Mouse (Mus musculus): ENCODE results near the gene Gcnt4. TPM values are rescaled to one million over a fixed set of nuclear protein-coding genes. Genes with fewer than 3 reads are reported as not detected.

Gcnt4 gene
- polyA plus RNA-seq, 1 experiment from 2014 or later = 0.34 TPM

- Histone ChIP-seq H3K9ac (ENCODE audit: low read depth, low read length) (no peak overlapping the region), H3K27ac (ENCODE audit: low read depth, low read length) (no peak overlapping the region), H3K4me1 (ENCODE audit: control insufficient read depth, insufficient read depth, low read length) (no peaks in the 10 kb centered on the region), H3K4me2 (no peak overlapping the region), H3K27me3 (ENCODE audit: control insufficient read depth, insufficient read depth, low read length) (no peaks in the 10 kb centered on the region), H3K9me3 (replicated peaks; ENCODE audit: control insufficient read depth, low read length) (no peaks in the 10 kb centered on the region), H3K36me3 (ENCODE audit: control insufficient read depth, insufficient read depth, low read length) (no peaks in the 10 kb centered on the region), H3K4me3 (ENCODE audit: low read depth, low read length) (no peak overlapping the region)
- 82% methylated on average over 5 of the region's 5 CpGs for WGBS (ENCODE audit: insufficient replicate concordance)
- no peak for ATAC-seq (replicated peaks; ENCODE audit: insufficient number of reproducible peaks, low FRiP score, low TSS enrichment)
Observed at GRCm38 (mm10) chr13:96962801-96963200, 38.3 kb downstream of the Gcnt4 start.

GRCm38 (mm10) chr13:96964981-96965380, 40.5 kb downstream of the Gcnt4 start:
- ATAC-seq (replicated peaks; ENCODE audit: insufficient number of reproducible peaks, low FRiP score, low TSS enrichment) = no peak
- H3K9me3 ChIP-seq (replicated peaks; ENCODE audit: control insufficient read depth, low read length) = no peaks in the 10 kb centered on the region
- 80% methylated on average over 7 of the region's 7 CpGs for WGBS (ENCODE audit: insufficient replicate concordance)

DNA sequence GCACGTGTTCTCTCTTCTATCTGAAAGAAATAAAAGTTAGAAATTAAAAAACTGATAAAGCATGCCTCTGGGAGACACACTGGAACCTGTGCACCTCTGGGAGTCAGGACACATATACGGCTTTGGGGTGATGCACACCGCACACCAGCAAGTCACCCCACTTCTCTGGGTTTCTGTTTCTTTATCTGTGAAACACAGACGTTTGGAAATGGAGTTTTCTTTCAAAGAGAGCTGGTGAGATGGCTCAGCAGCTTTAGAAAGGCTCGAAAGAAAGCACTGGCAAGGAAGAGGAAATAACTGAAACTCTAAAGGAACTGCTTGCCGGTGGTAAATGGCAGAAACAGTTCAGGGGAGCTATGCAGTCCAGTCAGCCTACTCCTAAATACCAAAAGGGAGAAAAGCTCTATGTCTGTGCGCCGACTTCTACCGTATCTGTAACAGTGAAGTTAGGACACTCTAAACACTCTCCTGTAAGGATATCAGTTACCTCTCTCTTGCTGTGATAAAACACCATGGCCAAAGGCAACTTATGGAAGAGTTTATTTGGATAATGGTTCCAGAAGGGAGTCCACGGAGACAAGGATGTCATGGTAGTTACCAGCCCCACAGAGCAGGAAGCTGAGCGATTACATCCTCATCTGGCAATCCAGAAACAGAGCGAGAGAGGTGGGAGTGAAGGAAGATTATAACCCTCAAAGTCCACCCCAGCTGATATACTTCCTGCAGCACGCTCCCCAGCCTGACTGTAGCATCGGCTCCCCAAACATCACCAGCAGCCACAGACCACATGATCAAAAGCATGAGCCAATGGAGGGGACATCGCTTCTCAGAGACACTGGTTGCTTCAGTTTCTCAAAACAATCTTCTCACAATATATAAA, 42.0 kb downstream of the Gcnt4 start:
- H3K9ac ChIP-seq (ENCODE audit: low read depth, low read length) = no peak overlapping the region
- no peaks in the 10 kb centered on the region for H3K36me3 ChIP-seq (ENCODE audit: control insufficient read depth, insufficient read depth, low read length)
- no peak for ATAC-seq (replicated peaks; ENCODE audit: insufficient number of reproducible peaks, low FRiP score, low TSS enrichment)
- WGBS (ENCODE audit: insufficient replicate concordance) = 73% methylated on average over 15 of the region's 15 CpGs
- no peak overlapping the region for H3K4me3 ChIP-seq (ENCODE audit: low read depth, low read length)
- H3K9me3 ChIP-seq (replicated peaks; ENCODE audit: control insufficient read depth, low read length) = no peaks in the 10 kb centered on the region
- H3K4me2 ChIP-seq = no peak overlapping the region
- H3K4me1 ChIP-seq (ENCODE audit: control insufficient read depth, insufficient read depth, low read length) = peaks cover 2% of the 10 kb centered on the region
- H3K27ac ChIP-seq (ENCODE audit: low read depth, low read length) = no peak overlapping the region
- H3K27me3 ChIP-seq (ENCODE audit: control insufficient read depth, insufficient read depth, low read length) = no peaks in the 10 kb centered on the region

More at GRCm38 (mm10) chr13:96964981-96965380, 40.5 kb downstream of the Gcnt4 start:
- Histone ChIP-seq H3K9ac (ENCODE audit: low read depth, low read length) (no peak overlapping the region), H3K4me2 (no peak overlapping the region), H3K36me3 (ENCODE audit: control insufficient read depth, insufficient read depth, low read length) (no peaks in the 10 kb centered on the region), H3K27me3 (ENCODE audit: control insufficient read depth, insufficient read depth, low read length) (no peaks in the 10 kb centered on the region), H3K27ac (ENCODE audit: low read depth, low read length) (no peak overlapping the region), H3K4me1 (ENCODE audit: control insufficient read depth, insufficient read depth, low read length) (no peaks in the 10 kb centered on the region), H3K4me3 (ENCODE audit: low read depth, low read length) (no peak overlapping the region)

GRCm38 (mm10) chr13:96967091-96967490, 42.6 kb downstream of the Gcnt4 start:
- H3K9ac ChIP-seq (ENCODE audit: low read depth, low read length) = no peak overlapping the region
- H3K27me3 ChIP-seq (ENCODE audit: control insufficient read depth, insufficient read depth, low read length) = no peaks in the 10 kb centered on the region
- ATAC-seq (replicated peaks; ENCODE audit: insufficient number of reproducible peaks, low FRiP score, low TSS enrichment) = no peak
- no peak overlapping the region for H3K27ac ChIP-seq (ENCODE audit: low read depth, low read length)
- H3K36me3 ChIP-seq (ENCODE audit: control insufficient read depth, insufficient read depth, low read length) = no peaks in the 10 kb centered on the region
- H3K4me2 ChIP-seq = no peak overlapping the region
- H3K4me1 ChIP-seq (ENCODE audit: control insufficient read depth, insufficient read depth, low read length) = peaks cover 8% of the 10 kb centered on the region
- no peak overlapping the region for H3K4me3 ChIP-seq (ENCODE audit: low read depth, low read length)
- H3K9me3 ChIP-seq (replicated peaks; ENCODE audit: control insufficient read depth, low read length) = no peaks in the 10 kb centered on the region
- WGBS (ENCODE audit: insufficient replicate concordance) = 90% methylated on average over 5 of the region's 5 CpGs

GRCm38 (mm10) chr13:96967822-96968221, 43.3 kb downstream of the Gcnt4 start:
- no peak overlapping the region for H3K27ac ChIP-seq (ENCODE audit: low read depth, low read length)
- H3K36me3 ChIP-seq (ENCODE audit: control insufficient read depth, insufficient read depth, low read length) = no peaks in the 10 kb centered on the region
- no peak overlapping the region for H3K9ac ChIP-seq (ENCODE audit: low read depth, low read length)
- H3K4me1 ChIP-seq (ENCODE audit: control insufficient read depth, insufficient read depth, low read length) = peaks cover 10% of the 10 kb centered on the region
- no peak overlapping the region for H3K4me3 ChIP-seq (ENCODE audit: low read depth, low read length)
- H3K9me3 ChIP-seq (replicated peaks; ENCODE audit: control insufficient read depth, low read length) = no peaks in the 10 kb centered on the region
- no peak for ATAC-seq (replicated peaks; ENCODE audit: insufficient number of reproducible peaks, low FRiP score, low TSS enrichment)
- 68% methylated on average over 2 of the region's 2 CpGs for WGBS (ENCODE audit: insufficient replicate concordance)
- no peaks in the 10 kb centered on the region for H3K27me3 ChIP-seq (ENCODE audit: control insufficient read depth, insufficient read depth, low read length)
- H3K4me2 ChIP-seq = no peak overlapping the region

DNA sequence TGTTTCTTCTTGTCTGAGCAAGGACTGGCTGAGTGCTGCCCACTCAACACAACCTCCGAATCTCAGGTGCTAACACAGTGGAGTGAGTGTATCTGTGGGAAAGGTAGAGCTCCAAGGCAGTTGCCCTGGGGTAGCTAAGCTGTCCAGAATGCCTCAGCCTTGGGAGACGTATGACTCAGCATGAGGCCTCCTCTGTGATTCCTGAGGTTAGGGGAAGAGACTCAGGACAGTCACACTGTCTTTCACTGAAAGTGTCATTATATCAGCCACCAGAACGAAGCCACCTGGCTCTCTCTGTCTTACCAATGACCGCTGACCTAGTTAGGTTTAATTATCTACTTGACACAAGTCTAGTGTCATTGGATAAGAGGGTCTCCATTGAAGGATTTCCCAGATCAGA, 46.6 kb downstream of the Gcnt4 start:
- no peak overlapping the region for H3K4me3 ChIP-seq (ENCODE audit: low read depth, low read length)
- H3K27me3 ChIP-seq (ENCODE audit: control insufficient read depth, insufficient read depth, low read length) = no peaks in the 10 kb centered on the region
- H3K27ac ChIP-seq (ENCODE audit: low read depth, low read length) = no peak overlapping the region
- no peak overlapping the region for H3K4me2 ChIP-seq
- no peaks in the 10 kb centered on the region for H3K36me3 ChIP-seq (ENCODE audit: control insufficient read depth, insufficient read depth, low read length)
- H3K9me3 ChIP-seq (replicated peaks; ENCODE audit: control insufficient read depth, low read length) = no peaks in the 10 kb centered on the region
- peaks cover 10% of the 10 kb centered on the region for H3K4me1 ChIP-seq (ENCODE audit: control insufficient read depth, insufficient read depth, low read length)
- WGBS (ENCODE audit: insufficient replicate concordance) = 84% methylated on average over 4 of the region's 4 CpGs
- ATAC-seq (replicated peaks; ENCODE audit: insufficient number of reproducible peaks, low FRiP score, low TSS enrichment) = no peak
- no peak overlapping the region for H3K9ac ChIP-seq (ENCODE audit: low read depth, low read length)

DNA sequence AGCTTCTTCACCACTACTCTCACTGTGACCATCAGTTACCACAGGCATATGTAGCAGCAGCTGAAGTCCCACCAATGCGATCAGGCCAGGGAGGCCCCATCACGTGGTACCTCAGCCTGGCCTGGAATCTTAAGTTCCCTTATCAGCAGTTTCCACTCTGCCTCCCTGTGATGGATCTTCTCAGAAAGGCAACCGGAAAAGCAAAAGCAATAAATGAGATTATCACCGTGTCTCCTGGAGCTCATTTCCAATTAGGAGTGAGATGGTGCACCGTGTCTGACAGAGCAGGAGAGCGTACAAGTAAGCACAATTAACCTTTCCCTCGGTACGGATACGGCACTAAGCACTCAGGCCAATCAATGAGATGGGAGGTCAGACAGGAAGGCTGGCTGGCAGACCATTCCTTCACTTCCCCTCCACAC, 47.4 kb downstream of the Gcnt4 start:
- Histone ChIP-seq H3K4me2 (peak overlapping the region; percentile 45), H3K27ac (ENCODE audit: low read depth, low read length) (peak overlapping the region; percentile 46; the same call in 1 of the 2 replicates), H3K4me1 (ENCODE audit: control insufficient read depth, insufficient read depth, low read length) (peaks cover 10% of the 10 kb centered on the region), H3K9me3 (replicated peaks; ENCODE audit: control insufficient read depth, low read length) (no peaks in the 10 kb centered on the region), H3K4me3 (ENCODE audit: low read depth, low read length) (no peak overlapping the region), H3K36me3 (ENCODE audit: control insufficient read depth, insufficient read depth, low read length) (no peaks in the 10 kb centered on the region), H3K27me3 (ENCODE audit: control insufficient read depth, insufficient read depth, low read length) (no peaks in the 10 kb centered on the region), H3K9ac (ENCODE audit: low read depth, low read length) (no peak overlapping the region; the same call in 1 of the 2 replicates)
- ATAC-seq (replicated peaks; ENCODE audit: insufficient number of reproducible peaks, low FRiP score, low TSS enrichment) = peak; percentile 85
- 15% methylated on average over 9 of the region's 9 CpGs for WGBS (ENCODE audit: insufficient replicate concordance)

DNA sequence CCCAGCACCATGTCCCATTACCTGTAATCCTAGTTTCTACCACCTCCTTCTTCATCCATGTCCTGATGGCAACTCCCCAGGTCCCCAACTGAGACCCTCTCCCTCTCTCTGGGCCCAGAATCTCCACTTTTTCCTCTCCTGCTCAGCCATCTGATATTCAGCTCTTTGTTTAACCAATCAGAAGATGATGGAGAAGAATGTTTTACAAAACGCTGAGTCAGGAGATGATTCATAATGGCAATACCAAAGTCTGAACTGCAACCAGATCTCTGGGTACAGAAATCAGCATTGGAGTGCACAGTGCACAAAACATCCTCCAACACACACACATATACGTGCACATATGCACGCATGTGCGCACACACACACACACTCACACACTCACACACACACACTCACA, 48.8 kb downstream of the Gcnt4 start:
- no peaks in the 10 kb centered on the region for H3K27me3 ChIP-seq (ENCODE audit: control insufficient read depth, insufficient read depth, low read length)
- no peak overlapping the region for H3K27ac ChIP-seq (ENCODE audit: low read depth, low read length)
- H3K9ac ChIP-seq (ENCODE audit: low read depth, low read length) = no peak overlapping the region
- no peaks in the 10 kb centered on the region for H3K9me3 ChIP-seq (replicated peaks; ENCODE audit: control insufficient read depth, low read length)
- H3K4me3 ChIP-seq (ENCODE audit: low read depth, low read length) = no peak overlapping the region
- H3K36me3 ChIP-seq (ENCODE audit: control insufficient read depth, insufficient read depth, low read length) = no peaks in the 10 kb centered on the region
- H3K4me2 ChIP-seq = no peak overlapping the region
- 89% methylated on average over 4 of the region's 4 CpGs for WGBS (ENCODE audit: insufficient replicate concordance)
- no peak for ATAC-seq (replicated peaks; ENCODE audit: insufficient number of reproducible peaks, low FRiP score, low TSS enrichment)
- H3K4me1 ChIP-seq (ENCODE audit: control insufficient read depth, insufficient read depth, low read length) = peaks cover 10% of the 10 kb centered on the region

All from heart, embryonic 11.5 days (tissue).